Mouse (Mus musculus) effector memory CD4-positive, alpha-beta T cell, adult 5 months (primary cell): ENCODE data around the gene Gm8279. TPM values are rescaled to one million over a fixed set of nuclear protein-coding genes. Genes with fewer than 3 reads are reported as not detected.

ENCODE experiments used
- polyA plus RNA-seq: library from polyadenylated mRNA; unstranded; fragments of 100-300 nt; shearing (Covaris generic); gene quantifications from one replicate; pipeline ENCODE4 v1.2.1, GENCODE M21; 2017

Gm8279 gene
- not detected for polyA plus RNA-seq

DNA sequence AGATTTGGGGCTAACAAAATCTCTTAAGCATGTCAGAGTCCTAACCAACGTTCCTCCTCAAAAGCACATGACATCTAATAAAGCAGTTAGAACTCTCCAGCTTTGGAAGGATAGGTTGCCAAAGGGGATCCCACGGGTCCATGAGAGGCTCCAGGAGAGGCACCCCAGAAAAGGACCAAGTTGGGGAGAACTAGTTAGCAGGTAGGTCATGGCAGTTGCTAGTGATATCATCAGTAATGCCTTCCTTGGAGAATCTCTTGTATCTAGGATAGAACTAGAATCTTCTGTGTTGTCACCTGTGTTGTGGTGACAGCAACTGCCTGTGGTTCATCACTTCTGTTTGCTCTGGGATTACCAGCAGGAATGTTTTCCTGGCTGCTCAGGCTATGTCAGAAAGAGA lies at the start of gene Gm8279:
Gene Gm8279 (plus strand): TSS at position 301 of the 400 bp plus-strand sequence.

DNA sequence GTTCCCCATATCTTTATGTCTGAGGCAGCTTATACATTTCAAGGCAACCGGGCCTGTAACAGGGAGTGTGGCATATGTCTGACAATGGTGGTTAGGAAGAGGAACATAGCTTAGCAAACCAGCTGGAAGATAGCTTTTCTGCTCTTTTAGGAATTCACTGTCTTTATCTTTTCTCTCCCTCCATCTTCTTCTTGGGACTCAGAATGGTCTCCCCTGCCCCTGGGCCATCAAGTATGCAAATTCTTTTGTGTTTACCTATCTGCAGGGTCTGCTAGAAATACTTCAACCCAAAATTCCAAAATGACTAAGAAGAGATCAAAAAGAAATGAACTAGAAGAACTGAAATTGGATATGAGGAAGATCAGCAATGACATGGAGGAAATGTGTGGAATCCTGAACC lies 32.9 kb downstream of the Gm8279 start, which contains the start of gene Gm3317:
Gene Gm3317 (plus strand): TSS at position 301 of the 400 bp plus-strand sequence.

DNA sequence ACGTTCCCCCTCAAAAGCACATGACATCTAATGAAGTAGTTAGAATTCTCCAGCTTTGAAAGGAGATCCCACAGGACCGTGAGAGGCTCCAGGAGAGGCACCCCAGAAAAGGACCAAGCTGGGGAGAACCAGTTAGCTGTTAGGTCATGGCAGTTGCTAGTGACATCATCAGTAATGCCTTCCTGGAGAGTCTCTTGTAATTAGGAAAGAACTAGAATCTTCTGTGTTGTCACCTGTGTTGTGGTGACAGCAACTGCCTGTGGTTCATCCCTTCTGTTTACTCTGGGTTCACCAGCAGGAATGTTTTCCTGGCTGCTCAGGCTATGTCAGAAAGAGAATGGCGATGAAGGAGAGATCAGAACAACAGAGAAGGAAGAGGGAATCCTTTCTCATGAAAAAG lies 54.2 kb downstream of the Gm8279 start, which contains the start of gene Gm8271:
Gene Gm8271 (plus strand): TSS at position 301 of the 400 bp plus-strand sequence.

Other genes starting within 250 kb of the Gm8279 start
- gene Gm3278, start 239.1 kb upstream of the Gm8279 start, polyA plus RNA-seq, result not detected
- gene Gm8297, start 147.6 kb upstream of the Gm8279 start, polyA plus RNA-seq, result not detected
- gene Gm3298, start 115.6 kb upstream of the Gm8279 start, polyA plus RNA-seq, result not detected
- not detected for gene 4930555G01Rik, start 80.9 kb upstream of the Gm8279 start, polyA plus RNA-seq
- not detected for gene Gm8281, start 60.5 kb upstream of the Gm8279 start, polyA plus RNA-seq
- not detected for gene Gm3317, start 33.0 kb downstream of the Gm8279 start, polyA plus RNA-seq
- not detected for gene Gm8271, start 54.3 kb downstream of the Gm8279 start, polyA plus RNA-seq
- gene Gm3526, start 129.1 kb downstream of the Gm8279 start, polyA plus RNA-seq, result not detected
- gene Gm3542, start 203.4 kb downstream of the Gm8279 start, polyA plus RNA-seq, result not detected